Mouse (Mus musculus) heart, embryonic 15.5 days (tissue): ENCODE data around the gene Gm13420. TPM values are rescaled to one million over a fixed set of nuclear protein-coding genes. Genes with fewer than 3 reads are reported as not detected.

Experiments
- ATAC-seq: fragments of 200-750 bp; cut with Nextera tagmentation; replicated peaks from 2 replicates; pipeline ENCODE4 v1.8.0; 2017; ENCODE audit warnings: low read depth, moderate TSS enrichment; ENCODE audit not compliant: insufficient number of reproducible peaks, insufficient read depth, low FRiP score
- H3K27ac ChIP-seq: fragments of 300-500 bp; sonication (generic); 2 replicates; pipeline ENCODE4 v1.5.1; 2015; ENCODE audit warnings: mild to moderate bottlenecking, inconsistent platforms
- H3K27me3 ChIP-seq: fragments of 300-500 bp; sonication (generic); 2 replicates; pipeline ENCODE4 v1.6.1; 2015; ENCODE audit warnings: inconsistent platforms
- H3K36me3 ChIP-seq: fragments of 300-500 bp; sonication (generic); 2 replicates; pipeline ENCODE4 v1.6.1; 2015; ENCODE audit warnings: mild to moderate bottlenecking, inconsistent platforms
- H3K4me1 ChIP-seq: fragments of 300-500 bp; sonication (generic); replicated peaks from 2 replicates; pipeline ENCODE4 v1.6.1; 2015; ENCODE audit warnings: inconsistent platforms
- H3K4me2 ChIP-seq: fragments of 300-500 bp; sonication (generic); 2 replicates; pipeline ENCODE4 v1.6.1; 2015; ENCODE audit warnings: inconsistent platforms, mild to moderate bottlenecking, moderate library complexity
- H3K4me3 ChIP-seq: fragments of 300-500 bp; sonication (generic); 2 replicates; pipeline ENCODE4 v1.5.1; 2015; ENCODE audit warnings: mild to moderate bottlenecking, inconsistent platforms
- H3K9ac ChIP-seq: fragments of 300-500 bp; sonication (generic); 2 replicates; pipeline ENCODE4 v1.6.1; 2015; ENCODE audit warnings: mild to moderate bottlenecking, inconsistent platforms
- H3K9me3 ChIP-seq: fragments of 300-500 bp; sonication (generic); replicated peaks from 2 replicates; pipeline ENCODE4 v1.6.1; 2016; ENCODE audit warnings: inconsistent platforms
- WGBS: fragments of 180-500 bp; shearing (Covaris S2); methylation state at CpG from one replicate; pipeline ENCODE4 v1.1.7; 2015; ENCODE audit warnings: mixed read lengths; 5-methylcytosine and 5-hydroxymethylcytosine counted together
- polyA plus RNA-seq: library from polyadenylated mRNA; unstranded; fragments of >200 nt; fragmentation: Nextera tagmentation; extraction: Ambion mirVana; gene quantifications from 2 replicates; pipeline ENCODE4 v1.2.1, GENCODE M21; 2015

The Gm13420 gene
- polyA plus RNA-seq, 1 experiment from 2014 or later = not detected

DNA sequence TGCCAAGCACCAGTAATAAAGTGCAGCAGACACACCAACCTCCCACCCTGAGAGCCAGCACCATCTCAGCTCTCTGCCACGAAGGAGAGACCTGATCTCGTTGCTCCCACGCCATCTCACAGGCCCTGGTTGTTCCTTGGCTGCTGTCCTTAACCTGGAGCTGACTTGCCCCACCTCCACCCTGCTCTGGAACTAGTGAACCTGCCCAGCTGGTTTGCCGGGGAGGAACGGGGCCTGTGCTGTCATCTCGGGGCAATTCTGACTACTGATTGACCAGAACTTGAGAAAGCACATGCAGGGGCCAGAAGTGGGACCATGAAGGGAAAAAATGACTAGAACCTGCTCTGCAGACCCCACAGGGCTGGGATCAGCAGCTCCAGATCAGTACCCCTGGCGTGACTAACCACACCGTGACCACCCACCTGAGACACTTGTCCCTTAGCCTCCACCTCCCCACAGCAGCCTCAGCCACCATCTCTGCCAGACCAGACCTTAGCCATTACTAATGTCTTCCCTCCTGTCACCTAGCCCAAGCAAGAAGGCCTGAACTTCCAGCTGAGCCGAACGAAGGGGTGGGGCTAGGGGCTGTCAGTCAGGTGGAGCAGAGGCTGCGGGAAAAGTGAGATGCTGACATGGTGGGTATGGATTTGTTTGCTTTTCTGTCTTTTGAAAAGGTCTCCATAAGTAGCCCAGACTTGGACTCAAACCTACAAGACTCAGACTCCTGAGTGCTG is 16.7 kb upstream of the Gm13420 start:
- H3K27ac ChIP-seq = no peak overlapping the region
- H3K36me3 ChIP-seq = no peaks in the 10 kb centered on the region
- no peaks in the 10 kb centered on the region for H3K4me1 ChIP-seq
- H3K9me3 ChIP-seq = no peaks in the 10 kb centered on the region
- no peak overlapping the region for H3K4me3 ChIP-seq
- no peak for ATAC-seq
- H3K27me3 ChIP-seq = no peaks in the 10 kb centered on the region
- H3K4me2 ChIP-seq = no peak overlapping the region
- 57% methylated on average over 11 of the region's 11 CpGs for WGBS
- no peak overlapping the region for H3K9ac ChIP-seq

DNA sequence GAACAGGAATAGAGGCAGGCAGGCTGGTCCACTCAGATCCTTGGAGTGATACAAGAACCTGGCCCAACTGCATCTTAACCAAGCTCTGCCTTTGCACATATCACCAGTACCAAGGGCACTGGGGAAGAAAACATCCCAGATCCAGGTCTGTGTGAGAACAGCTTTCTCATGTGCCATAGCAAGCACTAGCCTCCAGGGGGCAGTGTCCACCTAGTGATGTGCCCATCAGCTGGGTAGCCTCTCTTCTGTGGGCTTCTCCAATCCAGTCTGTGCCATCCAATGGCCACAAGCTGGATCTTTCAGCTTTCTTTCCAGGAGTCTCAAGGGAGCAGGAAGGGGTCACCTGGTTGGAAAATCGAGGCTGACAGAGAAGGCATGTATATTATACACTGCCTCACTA is 13.3 kb upstream of the Gm13420 start:
- Histone ChIP-seq H3K4me3 (no peak overlapping the region), H3K4me1 (no peaks in the 10 kb centered on the region), H3K27ac (no peak overlapping the region), H3K4me2 (no peak overlapping the region), H3K27me3 (peaks cover 4% of the 10 kb centered on the region; the same call in 1 of the 2 replicates), H3K9ac (no peak overlapping the region), H3K9me3 (no peaks in the 10 kb centered on the region), H3K36me3 (no peaks in the 10 kb centered on the region)
- ATAC-seq = no peak
- 5% methylated on average over 1 of the region's 1 CpGs for WGBS

GRCm38 (mm10) chr2:29755693-29756092 is 4.2 kb upstream of the Gm13420 start:
- Histone ChIP-seq H3K9ac (no peak overlapping the region), H3K4me1 (peaks cover 4% of the 10 kb centered on the region), H3K4me3 (no peak overlapping the region), H3K36me3 (no peaks in the 10 kb centered on the region), H3K4me2 (no peak overlapping the region), H3K9me3 (no peaks in the 10 kb centered on the region), H3K27ac (no peak overlapping the region), H3K27me3 (peaks cover 27% of the 10 kb centered on the region)
- no peak for ATAC-seq

DNA sequence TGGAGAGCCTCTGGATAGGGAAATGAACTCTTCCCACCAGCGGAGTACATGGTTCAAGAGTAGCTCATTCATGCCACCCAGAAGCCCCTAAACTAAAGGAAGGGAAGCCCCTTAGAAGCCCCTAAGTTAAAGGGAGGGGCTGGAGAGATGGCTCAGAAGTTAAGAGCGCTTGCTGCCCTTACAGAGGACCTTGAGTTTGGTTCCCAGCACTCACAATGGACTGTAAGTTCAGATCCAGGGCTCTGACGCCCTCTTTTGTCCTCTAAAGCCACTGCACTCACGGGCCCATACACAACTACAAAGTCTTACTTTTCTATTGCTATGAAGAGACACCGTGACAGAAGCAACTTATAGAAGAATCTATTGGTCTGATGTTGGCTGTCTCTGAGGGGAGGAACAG is 912 bp upstream of the Gm13420 start:
- Histone ChIP-seq H3K9ac (no peak overlapping the region), H3K9me3 (no peaks in the 10 kb centered on the region), H3K4me1 (peaks cover 6% of the 10 kb centered on the region), H3K36me3 (no peaks in the 10 kb centered on the region), H3K27me3 (peaks cover 54% of the 10 kb centered on the region), H3K4me2 (no peak overlapping the region), H3K27ac (no peak overlapping the region), H3K4me3 (no peak overlapping the region)
- WGBS = 84% methylated on average over 5 of the region's 5 CpGs
- ATAC-seq = no peak

GRCm38 (mm10) chr2:29748499-29748898 is 3.0 kb downstream of the Gm13420 start:
- H3K36me3 ChIP-seq = no peaks in the 10 kb centered on the region
- H3K4me3 ChIP-seq = no peak overlapping the region
- peaks cover 76% of the 10 kb centered on the region for H3K27me3 ChIP-seq
- WGBS = 90% methylated on average over 4 of the region's 4 CpGs
- H3K9ac ChIP-seq = no peak overlapping the region
- H3K4me1 ChIP-seq = peaks cover 11% of the 10 kb centered on the region
- no peak overlapping the region for H3K27ac ChIP-seq
- no peaks in the 10 kb centered on the region for H3K9me3 ChIP-seq
- ATAC-seq = no peak
- H3K4me2 ChIP-seq = no peak overlapping the region

- Histone ChIP-seq H3K36me3 (no peaks in the 10 kb centered on the region), H3K4me2 (peak overlapping the region; percentile 78), H3K9me3 (no peaks in the 10 kb centered on the region), H3K9ac (no peak overlapping the region), H3K4me3 (no peak overlapping the region; the same call in 1 of the 2 replicates), H3K4me1 (peaks cover 11% of the 10 kb centered on the region), H3K27me3 (peaks cover 70% of the 10 kb centered on the region), H3K27ac (no peak overlapping the region)
- 56% methylated on average over 5 of the region's 5 CpGs for WGBS
- no peak for ATAC-seq
These were observed 3.6 kb downstream of the Gm13420 start for GRCm38 (mm10) chr2:29747852-29748251.

DNA sequence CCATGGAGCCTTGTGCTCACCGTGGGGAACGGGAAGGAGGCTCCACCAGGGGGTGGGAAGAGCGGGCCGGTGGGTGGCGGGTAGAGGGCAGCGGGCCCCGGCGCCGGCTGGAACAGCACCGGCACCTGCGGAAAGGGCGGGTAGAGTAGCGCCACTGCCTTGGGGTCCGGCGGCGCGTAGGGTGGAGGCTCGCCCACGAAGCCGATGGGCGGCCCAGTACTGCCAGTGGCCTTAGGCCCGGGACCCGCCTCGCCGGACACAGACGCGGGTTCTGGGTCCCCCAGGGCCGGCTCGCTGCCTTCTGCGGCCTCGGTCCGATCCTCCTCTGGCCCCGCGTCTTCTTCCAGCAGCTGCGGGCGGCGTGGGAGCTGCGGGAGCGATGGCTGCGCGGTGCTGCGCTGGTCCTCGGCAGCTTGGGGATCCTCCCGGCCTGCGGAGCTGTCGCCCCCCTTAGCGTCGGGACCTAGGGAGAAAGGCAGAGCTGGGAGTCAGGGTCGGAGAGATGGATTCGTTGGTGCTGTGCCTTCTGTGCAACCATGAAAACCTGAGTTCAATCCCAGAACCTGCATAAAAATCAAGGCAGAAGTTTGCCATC is 4.2 kb downstream of the Gm13420 start:
- H3K27ac ChIP-seq = no peak overlapping the region
- no peak for ATAC-seq
- H3K4me3 ChIP-seq = peak overlapping the region; percentile 45
- 3% methylated on average over 50 of the region's 50 CpGs for WGBS
- H3K4me1 ChIP-seq = peaks cover 11% of the 10 kb centered on the region
- peak overlapping the region; percentile 78 for H3K4me2 ChIP-seq
- peak overlapping the region; percentile 45 for H3K9ac ChIP-seq
- no peaks in the 10 kb centered on the region for H3K9me3 ChIP-seq
- no peaks in the 10 kb centered on the region for H3K36me3 ChIP-seq
- H3K27me3 ChIP-seq = peaks cover 64% of the 10 kb centered on the region

DNA sequence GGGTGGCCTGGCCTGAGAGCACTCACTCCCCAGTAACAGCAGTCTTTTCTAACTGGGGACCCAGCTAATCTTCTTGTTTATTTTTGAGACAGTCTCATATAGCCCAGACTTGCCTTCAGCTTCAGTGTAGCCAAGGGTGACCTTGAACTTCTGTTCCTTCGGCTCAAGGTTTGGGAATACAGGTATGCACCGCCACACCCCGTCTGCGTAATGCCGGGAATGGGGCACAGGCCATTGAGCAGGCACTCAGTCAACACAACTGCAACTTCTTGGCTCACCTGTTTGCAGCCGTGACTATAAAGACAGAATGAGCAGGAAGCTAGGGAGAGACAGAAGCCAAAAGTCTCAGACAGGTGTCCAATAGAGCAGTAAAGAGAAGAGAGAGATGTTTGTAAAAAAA is 7.2 kb downstream of the Gm13420 start:
- H3K27me3 ChIP-seq = peaks cover 39% of the 10 kb centered on the region
- H3K4me2 ChIP-seq = no peak overlapping the region
- H3K27ac ChIP-seq = no peak overlapping the region
- WGBS = 87% methylated on average over 6 of the region's 6 CpGs
- no peak overlapping the region for H3K4me3 ChIP-seq
- no peak for ATAC-seq
- peaks cover 8% of the 10 kb centered on the region for H3K4me1 ChIP-seq
- peaks cover 8% of the 10 kb centered on the region; the same call in 1 of the 2 replicates for H3K36me3 ChIP-seq
- H3K9me3 ChIP-seq = no peaks in the 10 kb centered on the region
- H3K9ac ChIP-seq = no peak overlapping the region

GRCm38 (mm10) chr2:29741207-29741606 is 10.3 kb downstream of the Gm13420 start:
- Histone ChIP-seq H3K27me3 (peaks cover 10% of the 10 kb centered on the region), H3K9me3 (no peaks in the 10 kb centered on the region), H3K4me1 (peaks cover 7% of the 10 kb centered on the region), H3K4me2 (no peak overlapping the region), H3K9ac (no peak overlapping the region), H3K4me3 (no peak overlapping the region), H3K36me3 (peaks cover 29% of the 10 kb centered on the region), H3K27ac (no peak overlapping the region)
- ATAC-seq = no peak
- WGBS = 87% methylated on average over 6 of the region's 6 CpGs

DNA sequence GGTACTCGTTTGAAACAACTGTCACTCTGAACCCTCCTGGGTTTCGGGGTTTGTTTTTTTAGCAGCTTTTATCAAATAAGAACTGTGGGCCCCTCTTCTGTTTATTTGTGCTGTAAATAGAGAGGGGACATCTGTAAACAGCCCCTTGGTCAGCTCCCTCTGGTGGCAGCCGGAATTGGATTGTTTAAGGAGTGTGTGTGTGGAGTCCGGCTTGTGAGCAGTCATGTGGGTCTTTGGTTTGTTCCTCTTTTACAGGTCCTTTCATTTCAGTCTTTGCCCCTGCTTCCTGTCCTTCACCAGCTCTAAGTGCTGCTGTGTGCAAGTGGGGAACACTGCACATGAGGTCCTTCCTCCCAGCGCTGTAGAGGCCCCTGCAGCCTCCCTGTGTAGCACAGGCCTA is 12.1 kb downstream of the Gm13420 start:
- ATAC-seq = no peak
- H3K27me3 ChIP-seq = no peaks in the 10 kb centered on the region
- H3K9ac ChIP-seq = no peak overlapping the region
- H3K4me3 ChIP-seq = no peak overlapping the region
- no peak overlapping the region for H3K27ac ChIP-seq
- peaks cover 40% of the 10 kb centered on the region for H3K36me3 ChIP-seq
- 61% methylated on average over 5 of the region's 5 CpGs for WGBS
- peaks cover 7% of the 10 kb centered on the region for H3K4me1 ChIP-seq
- H3K9me3 ChIP-seq = no peaks in the 10 kb centered on the region
- no peak overlapping the region for H3K4me2 ChIP-seq

DNA sequence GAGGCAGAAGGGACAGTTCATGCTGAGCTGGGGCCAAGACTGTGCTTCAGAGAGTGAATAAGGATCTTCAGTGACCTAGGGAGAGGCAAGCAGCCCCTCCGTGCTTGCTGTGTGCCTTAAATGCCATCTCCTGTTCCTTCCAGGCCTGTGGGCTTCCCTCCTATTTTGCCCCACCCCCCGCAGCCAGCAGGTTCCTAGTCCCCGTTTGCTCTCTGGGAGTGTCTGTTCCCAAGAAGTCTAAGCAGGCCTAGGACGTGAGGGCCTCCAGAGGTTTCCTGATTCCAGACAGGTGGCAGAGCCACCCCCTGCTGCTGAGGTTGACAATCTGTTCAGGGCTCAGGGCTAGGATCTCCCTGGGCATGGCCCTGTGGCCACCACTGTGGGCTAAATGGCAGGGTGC is 12.7 kb downstream of the Gm13420 start:
- 72% methylated on average over 4 of the region's 4 CpGs for WGBS
- no peak overlapping the region for H3K27ac ChIP-seq
- ATAC-seq = no peak
- H3K9me3 ChIP-seq = no peaks in the 10 kb centered on the region
- no peak overlapping the region for H3K9ac ChIP-seq
- H3K4me2 ChIP-seq = no peak overlapping the region
- H3K27me3 ChIP-seq = no peaks in the 10 kb centered on the region
- no peak overlapping the region for H3K4me3 ChIP-seq
- H3K36me3 ChIP-seq = peaks cover 40% of the 10 kb centered on the region
- peaks cover 7% of the 10 kb centered on the region for H3K4me1 ChIP-seq
